Mouse (Mus musculus): ENCODE data around the gene Prkcb.

DNA sequence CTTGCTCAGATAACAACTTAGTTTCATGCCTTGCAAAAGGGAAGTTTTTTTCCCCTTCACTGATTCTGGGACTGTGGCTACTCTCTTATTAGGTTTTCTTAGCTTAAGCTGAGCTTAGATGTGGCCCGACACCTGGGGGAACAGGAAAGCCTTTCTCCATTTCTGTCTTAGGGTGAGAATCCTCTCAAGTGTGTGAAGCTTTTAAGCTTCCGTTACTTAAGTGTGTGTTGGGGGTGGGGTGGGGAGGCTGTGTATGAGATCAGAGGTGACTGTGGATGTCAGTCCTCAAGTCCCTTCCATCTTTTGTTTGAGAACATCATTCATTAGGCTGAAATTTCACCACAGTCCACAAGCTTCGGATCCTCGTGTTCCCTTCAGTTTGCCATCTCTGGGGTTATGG is 63.3 kb downstream of the Prkcb start:
- TF ChIP-seq POLR2A (IDR thresholded peaks at IDR 0.05; ENCODE audit: low read depth, low read length) (no peak), CTCF (conservative IDR thresholded peaks at IDR 0.05; ENCODE audit: insufficient read depth, insufficient read length, low read depth, low read length) (no peak)
